ENCODE assay signal across 39 mouse cellular contexts in the genomic region with DNA sequence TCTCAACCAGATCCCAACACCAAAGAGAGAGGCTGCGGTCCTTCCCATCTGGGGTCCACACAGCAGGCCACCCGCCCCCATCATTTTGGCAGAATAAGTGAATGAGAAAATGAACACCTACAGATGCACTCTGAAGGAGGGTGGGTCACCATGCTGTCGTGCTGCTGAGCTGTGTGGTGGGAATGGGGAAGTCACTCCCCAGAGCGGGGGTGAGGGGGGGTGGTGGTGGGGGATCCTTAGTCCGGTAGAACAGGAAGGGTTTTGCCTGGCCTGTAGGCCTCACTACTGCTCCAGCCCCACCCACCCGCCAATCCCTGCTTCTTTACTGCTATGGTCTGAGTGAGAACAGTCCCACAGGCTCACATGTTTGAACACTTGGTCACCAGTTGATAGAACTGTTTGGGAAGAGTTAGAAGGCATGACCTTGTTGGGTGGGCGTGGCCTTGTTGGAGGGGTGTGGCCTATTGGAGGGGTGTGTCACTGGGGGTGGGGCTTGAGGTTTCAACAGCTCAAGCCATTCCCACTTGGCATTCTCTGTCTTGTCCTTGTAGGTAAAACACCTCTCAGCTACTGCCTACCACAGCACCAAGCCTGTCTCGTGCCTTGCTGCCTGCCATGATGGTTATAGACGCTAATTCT. TPM values are rescaled to one million over a fixed set of nuclear protein-coding genes. Genes with fewer than 3 reads are reported as not detected.
DNase-seq lines count a peak whose midpoint lies in the region; ATAC-seq and TF ChIP-seq lines count a peak whose summit lies in the region.
"Had no signal": no experiment of that assay in that cellular context is flagged by ENCODE, and none has a peak within 500 bp of the region (broad histone marks: within the 10 kb centered on the region; RNA-seq: fewer than 3 reads in every experiment).

No protein-coding gene starts in this region.

- no peak for TF ChIP-seq CTCF in intestine, postnatal 0 days (IDR thresholded peaks at IDR 0.05; ENCODE audit: low read depth)

- H3K4me1 ChIP-seq in intestine, embryonic 15.5 days (replicated peaks) = peaks cover 15% of the 10 kb centered on the region
- H3K4me1 ChIP-seq in intestine, postnatal 0 days (replicated peaks; ENCODE audit: control insufficient read depth, insufficient read depth, low read length) = no peaks in the 10 kb centered on the region
- H3K4me1 ChIP-seq: forebrain, embryonic 13.5 days had no signal

- no peaks in the 10 kb centered on the region for H3K27me3 ChIP-seq in intestine, embryonic 15.5 days (replicated peaks)
- H3K27me3 ChIP-seq in intestine, postnatal 0 days (replicated peaks; ENCODE audit: control insufficient read depth, insufficient read depth, low read length) = no peaks in the 10 kb centered on the region
- H3K27me3 ChIP-seq: embryonic facial prominence, embryonic 15.5 days; forebrain, embryonic 13.5 days; hindbrain, embryonic 13.5 days; neural tube, embryonic 15.5 days; stomach, embryonic 15.5 days had no signal

- no peak overlapping the region for H3K27ac ChIP-seq in intestine, embryonic 15.5 days
- no peak overlapping the region for H3K27ac ChIP-seq in intestine, postnatal 0 days (ENCODE audit: low read depth, low read length)
- H3K27ac ChIP-seq: embryonic facial prominence, embryonic 10.5 days; forebrain, embryonic 13.5 days; hindbrain, embryonic 13.5 days; layer of hippocampus, adult 2 months; neural tube, embryonic 15.5 days; stomach, embryonic 15.5 days had no signal

- intact Hi-C loops in left cerebral cortex, postnatal 4 days (cut with DNase I) = no loop called here

- no peak overlapping the region for H3K9ac ChIP-seq in intestine, embryonic 15.5 days
- H3K9ac ChIP-seq in intestine, postnatal 0 days (ENCODE audit: low read depth, low read length) = no peak overlapping the region
- H3K9ac ChIP-seq: embryonic facial prominence, embryonic 15.5 days; forebrain, embryonic 13.5 days; liver, postnatal 0 days; neural tube, embryonic 15.5 days; stomach, embryonic 15.5 days had no signal

- no peaks in the 10 kb centered on the region for H3K9me3 ChIP-seq in intestine, embryonic 15.5 days
- H3K9me3 ChIP-seq in intestine, postnatal 0 days (ENCODE audit: control insufficient read depth) = no peaks in the 10 kb centered on the region
- H3K9me3 ChIP-seq: embryonic facial prominence, embryonic 10.5 days; embryonic facial prominence, embryonic 15.5 days; forebrain, embryonic 13.5 days; heart, embryonic 13.5 days; hindbrain, embryonic 13.5 days; neural tube, embryonic 15.5 days; stomach, embryonic 15.5 days had no signal

- ATAC-seq in intestine, embryonic 15.5 days = 0 out of 2 replicates have a peak, but pooled peaks have one; percentile 16
- ATAC-seq in intestine, postnatal 0 days = no peak
- ATAC-seq in megakaryocyte, adult 5-6 weeks (ENCODE audit: poor library complexity, severe bottlenecking) = peak; percentile 73
- ATAC-seq in inflammation-experienced regulatory T-cells, adult 6 months = no peak
- ATAC-seq: CD4-positive, CD25-positive, alpha-beta regulatory T cell, adult 4 months; forebrain, embryonic 13.5 days; liver, postnatal 0 days; lung, postnatal 0 days had no signal

- DNase-seq in ES-CJ7 (ENCODE audit: low read depth, low spot score) = peak; percentile 35
- DNase-seq in ZHBTc4 (ENCODE audit: low read depth, low spot score) = peak; percentile 69
- no peak for DNase-seq in left cerebral cortex, postnatal 4 days
- DNase-seq: adrenal gland, adult 8-10 months; cerebellum, adult 2 months; cerebellum, postnatal 14 days; gastrocnemius, postnatal 36 days; heart, adult 2 months; kidney, adult 2 months; kidney, postnatal 36 days; liver, postnatal 0 days; lung, postnatal 4 days; midbrain, embryonic 14.5 days; retina, postnatal 1 day; right cerebral cortex, postnatal 14 days; thymus, adult 2 months; thymus, postnatal 4 days had no signal

- H3K36me3 ChIP-seq in intestine, embryonic 15.5 days = no peaks in the 10 kb centered on the region
- H3K36me3 ChIP-seq in intestine, postnatal 0 days (ENCODE audit: control insufficient read depth, insufficient read depth) = no peaks in the 10 kb centered on the region
- H3K36me3 ChIP-seq: heart, embryonic 13.5 days; neural tube, embryonic 15.5 days; stomach, embryonic 15.5 days had no signal

- no peak overlapping the region for H3K4me2 ChIP-seq in intestine, embryonic 15.5 days (replicated peaks)
- H3K4me2 ChIP-seq in intestine, postnatal 0 days (replicated peaks; ENCODE audit: low read depth) = no peak overlapping the region
- H3K4me2 ChIP-seq: embryonic facial prominence, embryonic 15.5 days; forebrain, embryonic 13.5 days; heart, embryonic 13.5 days; hindbrain, embryonic 13.5 days; liver, embryonic 11.5 days; neural tube, embryonic 15.5 days; stomach, embryonic 15.5 days had no signal

- 88% methylated on average over 9 of the region's 9 CpGs for WGBS in intestine, embryonic 15.5 days
- 79% methylated on average over 9 of the region's 9 CpGs for WGBS in intestine, postnatal 0 days

- H3K4me3 ChIP-seq in intestine, embryonic 15.5 days (replicated peaks) = no peak overlapping the region
- no peak overlapping the region for H3K4me3 ChIP-seq in intestine, postnatal 0 days (ENCODE audit: low read depth, low read length)
- H3K4me3 ChIP-seq: embryonic facial prominence, embryonic 10.5 days; embryonic facial prominence, embryonic 15.5 days; forebrain, embryonic 13.5 days; heart, adult 2 months; heart, embryonic 13.5 days; hindbrain, embryonic 13.5 days; layer of hippocampus, adult 2 months; neural tube, embryonic 15.5 days; stomach, embryonic 15.5 days had no signal

RNA-seq across cellular contexts. Expression of a gene that starts 7.5 kb away (rescaled TPM):
- polyA plus RNA-seq in intestine, embryonic 15.5 days (2015; fragmentation: Nextera tagmentation; extraction: Ambion mirVana) = 2.5 and 2.6 TPM in 2 replicates
- 0.76 and 0.82 TPM in 2 replicates for polyA plus RNA-seq in intestine, postnatal 0 days (2015; fragmentation: Nextera tagmentation; extraction: Ambion mirVana)
- not detected in 2 replicates for total RNA-seq in megakaryocyte, adult 5-6 weeks (2015)
- total RNA-seq in megakaryocyte, adult 5-6 weeks (2017) = not detected in 2 replicates
- 1 to 10 TPM; 3.1 TPM for total RNA-seq in left cerebral cortex, postnatal 4 days (2021)
- polyA plus RNA-seq in inflammation-experienced regulatory T-cells, adult 6 months (2017; shearing (Covaris generic)) = not detected
- polyA plus RNA-seq: CD4-positive, CD25-positive, alpha-beta regulatory T cell, adult 4 months had no signal

RNA-seq across cellular contexts. Expression of a gene that starts 36.3 kb away (rescaled TPM):
- not detected in 2 replicates for polyA plus RNA-seq in intestine, embryonic 15.5 days (2015; fragmentation: Nextera tagmentation; extraction: Ambion mirVana)
- polyA plus RNA-seq in intestine, postnatal 0 days (2015; fragmentation: Nextera tagmentation; extraction: Ambion mirVana) = not detected in 2 replicates
- total RNA-seq in megakaryocyte, adult 5-6 weeks (2015) = not detected in 2 replicates
- total RNA-seq in megakaryocyte, adult 5-6 weeks (2017) = 0.08 TPM in 1 of 2 replicates, not detected in the other
- total RNA-seq in left cerebral cortex, postnatal 4 days (2021) = not detected
- not detected for polyA plus RNA-seq in inflammation-experienced regulatory T-cells, adult 6 months (2017; shearing (Covaris generic))
- total RNA-seq: adrenal gland, adult 8-10 months; adrenal gland, postnatal 4 days; gastrocnemius, postnatal 36 days; heart, postnatal 25 days; layer of hippocampus, adult 2 months; layer of hippocampus, postnatal 25 days; left cerebral cortex, adult 8-10 months; left cerebral cortex, postnatal 36 days had no signal
- polyA plus RNA-seq: CD4-positive, CD25-positive, alpha-beta regulatory T cell, adult 4 months; cerebellum, adult 2 months; embryonic facial prominence, embryonic 10.5 days; embryonic facial prominence, embryonic 15.5 days; forebrain, embryonic 13.5 days; heart, adult 2 months; heart, embryonic 13.5 days; hindbrain, embryonic 13.5 days; kidney, embryonic 16.5 days; liver, embryonic 11.5 days; liver, postnatal 0 days; lung, postnatal 0 days; midbrain, embryonic 14.5 days; neural tube, embryonic 15.5 days; small intestine, adult 2 months; stomach, embryonic 15.5 days had no signal

Comparison
In these comparisons a context has a peak if more than half of its experiments do, and no peak if none do; other contexts are left out.
1. ATAC-seq: peak in intestine, embryonic 15.5 days (single experiment) and megakaryocyte, adult 5-6 weeks (single experiment); none in intestine, postnatal 0 days (single experiment) and inflammation-experienced regulatory T-cells, adult 6 months (single experiment).